Mouse (Mus musculus) liver, adult (tissue): ENCODE data around the gene Mast1.

Experiments
- GATA4 ChIP-seq: IDR thresholded peaks from 2 replicates; pipeline ENCODE4 v1.6.1; 2014; ENCODE audit warnings: mild to moderate bottlenecking, low read length; ENCODE audit not compliant: insufficient replicate concordance

The Mast1 gene

DNA sequence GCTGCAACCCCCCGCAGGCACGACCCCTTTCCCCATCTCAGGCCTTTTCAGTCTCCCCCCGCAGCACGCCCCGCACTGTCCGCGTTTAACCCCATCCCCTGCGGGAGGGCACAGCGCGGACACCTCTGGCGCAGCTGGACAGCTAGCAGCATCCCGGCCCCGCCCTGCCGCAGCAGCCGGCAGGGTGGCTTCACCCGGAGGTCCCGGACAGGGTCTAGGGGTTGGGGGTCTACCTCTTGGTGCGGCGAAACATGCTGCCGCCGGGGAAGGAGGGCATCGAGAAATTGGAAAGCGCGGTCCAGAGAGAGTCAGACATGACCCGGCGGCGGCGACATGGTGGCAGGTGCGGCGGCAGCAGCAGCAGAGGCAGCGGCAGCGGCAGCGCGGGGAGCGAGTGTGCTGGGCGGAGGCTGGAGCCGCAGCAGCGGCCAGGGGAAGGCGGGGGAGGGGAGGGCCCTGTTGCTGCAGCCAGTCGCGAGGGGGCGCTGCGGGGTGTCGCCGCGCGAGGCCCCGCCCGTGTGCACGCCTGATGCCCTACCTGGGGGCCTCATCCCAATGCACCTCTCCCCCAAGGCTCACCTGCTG lies at the start of gene Mast1:
TSS of gene Mast1 (minus strand) at position 398 of the 585 bp plus-strand sequence.
- no peak for TF ChIP-seq GATA4

DNA sequence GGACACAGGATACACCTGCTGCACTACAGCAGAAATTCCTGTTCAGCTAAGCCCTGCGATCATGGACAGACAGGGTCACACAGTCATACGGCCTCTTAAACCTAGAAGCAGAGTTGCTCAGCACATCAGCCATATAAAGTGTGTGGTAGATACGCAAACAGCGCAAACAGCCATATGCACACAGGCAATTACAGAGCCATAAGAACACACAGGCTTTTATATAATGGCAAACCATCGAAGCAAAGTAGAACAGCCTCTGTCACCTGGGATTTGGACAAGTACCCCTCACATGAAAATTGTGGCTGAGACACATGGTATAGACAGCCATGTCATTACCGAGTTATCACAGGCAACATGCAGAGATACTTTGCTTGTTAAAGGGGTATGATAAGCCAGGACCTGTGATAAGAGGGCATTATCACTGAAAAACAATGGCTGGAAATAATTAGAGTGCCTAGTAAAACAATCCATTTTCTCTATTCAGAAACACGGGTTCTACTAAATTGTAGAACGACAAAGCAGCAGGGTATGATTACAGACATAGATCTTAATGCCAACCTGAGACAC lies 49.3 kb upstream of the Mast1 start:
- TF ChIP-seq GATA4 = no peak

- no peak for TF ChIP-seq GATA4
Observed at GRCm38 (mm10) chr8:84985684-84986378, 48.7 kb upstream of the Mast1 start.

DNA sequence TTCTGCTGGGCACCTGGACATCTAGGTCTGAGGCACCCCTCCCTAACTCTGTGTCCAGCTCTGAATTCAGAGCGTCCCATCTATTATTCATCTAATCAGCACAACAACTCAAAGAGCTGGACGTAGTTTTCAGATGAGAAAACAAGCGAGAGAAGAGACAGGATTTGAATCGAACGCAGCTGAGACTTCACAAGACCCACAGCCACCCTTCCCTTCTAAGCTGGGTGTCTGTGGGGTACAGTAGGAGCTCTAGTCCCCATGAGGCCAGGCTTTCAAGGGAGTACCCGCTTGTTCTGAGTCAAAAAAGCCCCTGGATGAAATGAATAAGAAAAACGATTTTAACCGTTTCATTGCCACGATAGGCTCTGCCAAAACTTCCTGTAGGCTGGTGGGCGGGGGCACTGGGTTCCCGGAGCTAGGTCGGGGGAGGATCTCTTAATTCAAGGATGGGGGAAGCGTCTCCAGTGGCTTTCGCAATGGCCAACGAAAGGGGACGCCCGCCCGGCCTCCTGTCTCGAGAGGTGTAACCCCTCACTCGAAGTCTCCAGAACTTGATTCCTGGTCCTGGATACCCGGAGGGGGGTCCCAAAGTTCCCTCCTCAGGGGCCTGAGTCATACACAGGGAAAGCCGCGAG lies 48.0 kb upstream of the Mast1 start:
- TF ChIP-seq GATA4 = no peak

DNA sequence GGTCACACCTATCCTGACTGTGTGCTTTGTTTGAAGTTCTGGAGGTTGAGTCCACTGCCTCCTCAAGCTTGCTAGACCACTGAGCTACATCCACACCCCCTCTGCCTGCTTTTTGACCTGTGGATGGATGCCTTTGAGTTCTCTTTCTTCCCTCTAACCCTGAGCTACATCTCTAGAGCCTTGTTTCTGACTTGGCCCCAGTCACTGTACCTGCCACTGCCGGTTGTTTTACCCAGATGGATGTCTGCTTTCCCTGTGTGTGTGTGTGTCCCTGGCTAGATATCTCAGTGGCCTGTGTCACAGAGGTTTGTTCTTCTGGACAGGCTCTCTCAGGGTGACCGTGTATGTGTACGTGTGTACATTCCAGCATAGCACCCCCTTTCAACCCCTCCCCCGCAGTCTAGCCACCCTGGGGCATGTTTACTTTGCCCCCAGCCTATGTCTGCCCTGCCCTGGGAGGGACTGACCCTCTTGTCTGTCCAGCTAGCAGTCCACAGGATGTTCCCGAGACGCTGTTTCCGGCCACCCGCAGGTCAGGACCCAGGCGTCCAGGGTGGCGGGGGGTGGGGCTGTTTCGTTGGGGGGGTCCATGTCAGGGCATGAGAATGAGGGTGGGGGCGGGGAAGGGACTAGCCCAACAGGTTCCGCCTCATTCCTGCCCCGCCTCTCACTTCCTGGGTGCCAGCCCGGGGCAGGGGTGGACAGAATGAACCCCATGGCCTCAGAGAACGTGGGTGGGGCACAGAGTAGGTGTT lies 47.3 kb upstream of the Mast1 start:
- TF ChIP-seq GATA4 = no peak

- TF ChIP-seq GATA4 = no peak
Observed at GRCm38 (mm10) chr8:84982499-84983011, 45.4 kb upstream of the Mast1 start.

DNA sequence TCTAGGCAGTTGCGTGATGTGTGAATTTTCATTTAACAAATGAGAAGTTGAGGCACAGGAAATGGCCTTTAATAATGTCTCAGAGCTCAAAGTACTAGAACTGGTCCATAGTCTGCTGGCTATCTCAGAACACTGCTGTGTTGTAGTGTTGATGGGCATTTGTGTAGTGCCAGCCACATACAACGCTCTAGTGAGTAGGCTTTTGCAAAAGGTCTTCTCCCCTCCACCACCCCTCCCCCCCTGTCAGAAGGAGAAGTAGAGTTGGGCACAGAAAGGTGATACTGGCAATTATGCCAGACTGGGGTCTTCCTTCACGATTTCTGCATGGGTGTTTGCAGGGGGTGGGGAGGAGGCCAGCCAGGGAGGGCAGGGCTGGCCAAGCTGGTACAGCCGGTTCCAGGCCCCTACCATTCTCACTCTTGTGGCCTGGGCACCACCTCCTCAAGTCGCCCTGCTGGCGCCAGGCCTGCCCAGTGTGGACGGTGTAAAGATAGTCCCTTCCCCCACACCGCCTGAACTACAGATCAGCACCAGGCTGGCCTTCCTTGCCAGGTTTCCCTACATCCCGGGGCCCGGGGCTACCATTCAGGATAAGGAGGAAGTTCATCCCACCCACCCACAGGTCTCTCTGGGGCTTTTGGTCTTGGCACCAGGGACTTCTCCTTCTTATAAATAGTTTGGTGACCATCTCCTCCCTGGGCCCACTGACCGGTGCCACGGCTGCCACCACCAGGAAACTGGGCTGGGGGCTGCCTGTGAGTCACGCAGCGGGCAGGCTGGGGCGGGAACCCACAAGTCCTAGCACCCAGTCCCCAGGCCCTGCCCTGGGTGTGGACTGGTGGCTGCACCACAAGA lies 44.7 kb upstream of the Mast1 start:
- TF ChIP-seq GATA4 = no peak

DNA sequence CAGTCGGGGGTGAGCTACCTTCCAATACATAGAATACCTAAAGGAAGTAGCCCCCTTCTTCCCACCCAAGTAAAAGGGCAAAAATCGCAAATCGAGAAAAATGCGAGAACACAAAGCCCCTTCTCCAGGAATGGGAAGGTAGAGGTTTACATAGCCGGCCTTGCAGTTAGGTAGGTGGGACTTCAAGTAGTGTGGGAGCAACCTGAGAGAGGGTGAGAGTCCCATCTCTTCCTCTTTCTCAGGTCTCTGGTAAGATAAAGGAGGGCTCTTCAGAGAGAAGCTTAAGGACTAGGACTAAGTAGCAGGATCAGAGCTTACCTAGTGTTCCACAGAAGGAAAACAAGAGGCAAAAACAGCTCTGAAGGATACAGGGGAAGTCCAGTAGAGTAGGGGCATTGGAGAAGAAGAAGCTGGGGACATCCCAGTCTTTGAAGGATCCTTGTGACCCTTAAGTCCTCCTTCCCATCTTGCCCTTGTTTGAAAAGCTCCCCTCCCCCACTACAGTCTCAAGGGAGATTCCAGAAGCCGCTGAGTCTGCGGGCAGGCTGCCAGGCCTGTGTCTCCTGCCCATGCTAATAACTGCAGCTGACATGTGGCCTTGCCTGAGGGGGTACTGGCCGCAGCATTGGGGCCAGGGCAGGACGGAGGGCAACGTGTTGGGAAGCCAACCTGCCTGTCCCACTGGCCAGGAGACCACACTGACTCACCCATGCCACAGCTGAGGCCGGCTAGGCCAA lies 43.6 kb upstream of the Mast1 start:
- TF ChIP-seq GATA4 = no peak

- no peak; the same call in 1 of the 2 replicates for TF ChIP-seq GATA4
Observed at GRCm38 (mm10) chr8:84979599-84980421, 42.7 kb upstream of the Mast1 start.

GRCm38 (mm10) chr8:84978248-84978940 lies 41.2 kb upstream of the Mast1 start, which contains the start of gene Junb:
Gene Junb, minus strand, starts transcription at chr8:84978718.
- TF ChIP-seq GATA4 = no peak

- TF ChIP-seq GATA4 = no peak
Observed at GRCm38 (mm10) chr8:84977435-84978247, 40.5 kb upstream of the Mast1 start.
